Mouse (Mus musculus) thymus, adult 2 months (tissue): Measurements from ENCODE around the gene Vmn2r105. TPM values are rescaled to one million over a fixed set of nuclear protein-coding genes. Genes with fewer than 3 reads are reported as not detected.

ENCODE experiments used
- DNase-seq: peaks from one replicate; pipeline ENCODE4 v3.0.0; 2021
- H3K27ac ChIP-seq: fragments of 200-500 bp; 2 replicates; pipeline ENCODE4 v1.5.1; 2012; ENCODE audit warnings: low read length, control low read depth; ENCODE audit not compliant: control insufficient read depth, insufficient read depth
- H3K27me3 ChIP-seq: fragments of 200-500 bp; 2 replicates; pipeline ENCODE4 v1.6.1; 2012; ENCODE audit warnings: mild to moderate bottlenecking, low read length, moderate library complexity, mixed read lengths; ENCODE audit not compliant: control insufficient read depth, insufficient read depth
- H3K36me3 ChIP-seq: fragments of 200-500 bp; 2 replicates; pipeline ENCODE4 v1.6.1; 2012; ENCODE audit warnings: mild to moderate bottlenecking, low read length, moderate library complexity; ENCODE audit not compliant: control insufficient read depth, insufficient read depth
- H3K4me1 ChIP-seq: fragments of 200-500 bp; replicated peaks from 2 replicates; pipeline ENCODE4 v1.6.1; 2012; ENCODE audit warnings: low read length; ENCODE audit not compliant: control insufficient read depth, insufficient read depth
- H3K4me3 ChIP-seq: fragments of 200-500 bp; 2 replicates; pipeline ENCODE4 v1.5.1; 2012; ENCODE audit warnings: mild to moderate bottlenecking, low read length, control low read depth, moderate library complexity; ENCODE audit not compliant: control insufficient read depth, insufficient read depth
- CTCF ChIP-seq: fragments of 200-500 bp; IDR thresholded peaks from 2 replicates; pipeline ENCODE4 v1.5.1; 2012; ENCODE audit warnings: mild to moderate bottlenecking, control low read depth, low read length, moderate library complexity, borderline replicate concordance; ENCODE audit not compliant: control insufficient read depth, poor library complexity, insufficient read depth; ENCODE audit errors: extremely low read depth
- POLR2A ChIP-seq: fragments of 200-500 bp; IDR thresholded peaks from 2 replicates; pipeline ENCODE4 v1.6.1; 2012; ENCODE audit warnings: mild to moderate bottlenecking, low read length, control low read depth, moderate library complexity; ENCODE audit not compliant: control insufficient read depth, poor library complexity, insufficient read depth; ENCODE audit errors: extremely low read depth
- WGBS: fragments of 180-500 bp; shearing (Covaris S2); methylation state at CpG from one replicate; pipeline ENCODE4 v1.1.7; 2018; 5-methylcytosine and 5-hydroxymethylcytosine counted together
- polyA plus RNA-seq: library from polyadenylated mRNA; depleted of rRNA; stranded (reverse); fragments of >200 nt; gene quantifications from 2 replicates; pipeline ENCODE4 v1.2.3, GENCODE M21; 2012; rRNA removed

Gene Vmn2r105
- not detected in 2 replicates for polyA plus RNA-seq

- no peaks in the 10 kb centered on the region for H3K36me3 ChIP-seq
- WGBS = 85% methylated on average over 2 of the region's 2 CpGs
- no peak within 1 kb of the TSS for H3K27ac ChIP-seq
- no peak for DNase-seq
- no peak for TF ChIP-seq CTCF
- no peak for TF ChIP-seq POLR2A
- H3K4me3 ChIP-seq = no peak within 1 kb of the TSS
- no peaks in the 10 kb centered on the region for H3K27me3 ChIP-seq
- no peaks in the 10 kb centered on the region for H3K4me1 ChIP-seq
Observed at GRCm38 (mm10) chr17:20234952-20235351, at the start of gene Vmn2r105. Vmn2r105 (minus strand) TSS chr17:20235052.

- Histone ChIP-seq H3K27me3 (no peaks in the 10 kb centered on the region), H3K36me3 (no peaks in the 10 kb centered on the region), H3K27ac (no peak overlapping the region), H3K4me3 (no peak overlapping the region), H3K4me1 (no peaks in the 10 kb centered on the region)
- no peak for TF ChIP-seq POLR2A
- TF ChIP-seq CTCF = no peak
- DNase-seq = no peak
- 65% methylated on average over 4 of the region's 4 CpGs for WGBS
Observed at GRCm38 (mm10) chr17:20255522-20255921, 20.7 kb upstream of the Vmn2r105 start.

- Histone ChIP-seq H3K36me3 (no peaks in the 10 kb centered on the region), H3K4me1 (no peaks in the 10 kb centered on the region), H3K27ac (no peak within 1 kb of the TSS), H3K4me3 (no peak within 1 kb of the TSS), H3K27me3 (no peaks in the 10 kb centered on the region)
- no peak for TF ChIP-seq CTCF
- no peak for TF ChIP-seq POLR2A
- DNase-seq = no peak
Observed at GRCm38 (mm10) chr17:20182997-20183396, 51.9 kb downstream of the Vmn2r105 start, which contains the start of gene Fpr-rs6. Fpr-rs6 (minus strand) TSS chr17:20183097.

Other genes starting within 250 kb of the Vmn2r105 start
- not detected in 2 replicates for gene Vmn2r104, start 186.7 kb downstream of the Vmn2r105 start, polyA plus RNA-seq
- not detected in 2 replicates for gene Fpr-rs7, start 120.8 kb downstream of the Vmn2r105 start, polyA plus RNA-seq
- gene Fpr-rs6, start 52.0 kb downstream of the Vmn2r105 start, polyA plus RNA-seq = not detected in 2 replicates
- gene Vmn2r106, start 50.5 kb upstream of the Vmn2r105 start, polyA plus RNA-seq = not detected in 2 replicates
- gene Vmn2r107, start 110.2 kb upstream of the Vmn2r105 start, polyA plus RNA-seq = not detected in 2 replicates
- gene Vmn1r224, start 179.1 kb upstream of the Vmn2r105 start, polyA plus RNA-seq = not detected in 2 replicates
- not detected in 2 replicates for gene Vmn2r108, start 246.3 kb upstream of the Vmn2r105 start, polyA plus RNA-seq